Mouse (Mus musculus) liver, adult 2 months (tissue): ENCODE measurements around the gene Zg16.

Source experiments
- CTCF ChIP-seq: fragments of 200-500 bp; IDR thresholded peaks from 2 replicates; pipeline ENCODE4 v1.5.1; 2011; ENCODE audit warnings: low read depth, low read length, control low read depth
- POLR2A ChIP-seq: fragments of 200-500 bp; IDR thresholded peaks from 2 replicates; pipeline ENCODE4 v1.6.1; 2011; ENCODE audit warnings: low read length, control low read depth; ENCODE audit not compliant: insufficient read depth; ENCODE audit errors: extremely low read depth

DNA sequence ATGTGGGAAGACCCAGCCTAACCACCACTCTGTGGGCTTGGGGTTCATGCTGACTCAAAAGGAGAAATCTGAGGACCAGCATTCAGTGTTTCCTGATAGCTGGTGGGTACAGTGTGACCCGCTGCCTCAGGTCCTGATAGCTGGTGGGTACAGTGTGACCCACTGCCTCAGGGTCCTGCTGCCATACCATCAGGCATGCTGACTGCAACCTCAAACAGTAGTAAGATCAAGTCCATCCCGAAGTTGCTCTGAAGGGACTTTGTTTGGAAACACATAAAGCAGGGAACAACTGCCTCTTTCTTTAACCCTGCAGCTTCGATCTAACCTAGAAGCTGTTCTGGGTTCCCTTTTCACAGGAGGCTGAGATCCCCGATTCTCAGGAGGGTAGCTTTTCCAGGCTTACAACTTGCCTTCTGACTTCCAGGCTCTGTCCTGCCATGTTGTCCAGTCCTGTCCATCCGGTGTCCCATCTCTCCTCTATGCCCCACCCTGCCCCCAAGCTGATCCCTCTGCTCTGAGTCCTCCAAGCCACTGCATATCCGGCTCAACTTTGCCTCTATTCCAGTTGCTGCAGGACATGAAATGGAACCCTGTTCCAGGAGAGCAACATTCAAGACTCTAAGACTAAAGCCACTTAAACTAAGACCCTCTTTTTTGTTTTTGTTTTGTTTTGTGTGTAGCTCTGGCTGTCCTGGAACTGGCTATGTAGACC lies 79.7 kb downstream of the Zg16 start:
- TF ChIP-seq CTCF (no peak), POLR2A (no peak)
